Mouse (Mus musculus): Measurements from ENCODE around the gene Mybl2. TPM values are rescaled to one million over a fixed set of nuclear protein-coding genes. Genes with fewer than 3 reads are reported as not detected.

The Mybl2 gene
- total RNA-seq, 2 experiments from 2014 or later, result 0.57 to 0.79 TPM

DNA sequence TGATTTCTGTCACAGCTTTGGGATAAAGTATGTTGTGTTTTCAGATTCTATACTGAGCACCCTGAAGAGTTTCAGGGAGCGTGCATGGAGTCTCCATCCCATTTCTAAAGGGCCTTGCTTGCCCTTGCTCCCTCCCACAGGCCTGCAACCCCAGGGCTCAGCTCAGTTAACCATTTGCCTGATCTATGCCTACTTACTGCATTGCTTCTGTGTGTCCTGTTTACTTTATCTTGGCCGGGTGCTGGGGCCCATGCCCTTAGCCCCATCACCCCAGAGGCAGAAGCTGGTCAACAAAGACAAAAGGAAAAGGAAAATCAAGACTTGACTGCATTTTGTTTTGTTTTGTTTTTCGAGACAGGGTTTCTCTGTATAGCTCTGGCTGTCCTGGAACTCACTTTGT, 17.1 kb downstream of the Mybl2 start:
- no peak for DNase-seq (ENCODE audit: low spot score in 2 of 2)

DNA sequence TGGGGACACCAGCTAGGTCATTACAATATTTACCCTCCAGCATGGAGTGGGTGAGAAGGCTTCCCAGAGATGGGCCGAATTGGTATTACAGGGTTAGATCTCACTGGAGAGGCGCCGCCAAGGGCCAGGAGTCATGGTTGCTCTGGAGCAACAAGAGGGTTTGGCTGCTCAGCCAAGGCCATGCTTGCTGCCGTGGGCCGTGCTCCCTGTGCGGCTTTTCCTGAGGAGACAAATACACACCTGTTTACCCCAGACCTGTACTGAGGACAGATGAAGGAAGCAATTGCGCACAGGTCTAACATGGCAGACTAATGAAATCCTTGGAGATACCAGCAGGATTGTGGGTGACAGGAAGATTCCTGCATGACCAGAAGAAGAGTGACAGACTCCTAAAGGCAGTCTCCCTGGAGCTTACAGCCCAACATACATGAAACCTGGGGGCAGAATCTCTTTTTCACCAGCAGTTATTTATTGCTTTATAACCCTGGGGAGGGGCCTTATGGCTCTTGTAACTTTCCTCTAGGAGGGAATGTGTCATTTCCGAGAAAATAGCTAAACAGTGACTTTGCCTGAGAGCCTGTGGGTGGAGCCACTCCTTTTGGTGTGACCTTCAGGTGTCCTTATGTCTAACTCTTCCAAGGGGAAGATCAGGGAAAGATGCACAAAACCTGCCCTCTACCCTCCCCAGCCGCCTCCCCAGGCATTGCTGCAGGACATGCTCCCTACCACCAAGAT, 18.7 kb downstream of the Mybl2 start:
- no peak for DNase-seq (ENCODE audit: low spot score in 2 of 2)

DNA sequence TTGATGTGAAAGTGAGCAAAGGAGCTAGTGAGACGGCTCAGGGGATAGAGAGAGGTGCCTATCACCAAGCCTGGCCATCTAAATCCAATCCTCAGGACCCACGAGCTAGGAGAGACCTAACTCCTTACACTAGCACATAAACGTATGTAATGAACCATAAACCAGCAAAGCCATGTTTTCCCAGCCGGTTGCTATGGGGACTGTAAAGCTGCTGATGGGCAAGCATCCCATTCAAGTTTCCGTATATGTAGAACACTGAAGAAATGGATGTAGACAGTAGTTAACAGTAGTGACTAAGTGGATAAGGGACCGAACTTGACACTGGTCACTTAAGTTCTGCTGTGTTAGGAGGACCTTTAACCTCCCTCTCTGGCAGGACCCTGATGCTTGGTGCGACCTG, 19.5 kb downstream of the Mybl2 start:
- no peak for DNase-seq (ENCODE audit: low spot score in 2 of 2)

DNA sequence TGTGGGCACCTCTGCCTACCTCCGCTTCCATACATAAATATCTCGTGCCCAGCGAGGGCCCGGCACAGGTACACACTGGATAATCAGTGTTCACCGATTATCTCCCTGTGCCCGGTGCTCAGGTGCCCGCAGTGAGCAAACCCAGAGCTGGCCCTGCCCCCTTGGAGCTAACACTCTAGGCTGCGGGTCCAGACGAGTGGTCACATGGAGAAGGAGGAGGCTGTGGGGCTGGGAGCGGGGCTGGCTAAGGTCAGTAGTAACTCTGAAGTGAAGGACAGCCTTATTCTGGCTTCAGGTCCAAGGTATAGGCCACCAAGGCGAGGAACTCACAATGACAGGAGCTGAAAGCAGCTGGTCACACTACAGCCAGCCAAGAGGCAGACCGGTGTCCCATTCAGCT, 20.3 kb downstream of the Mybl2 start:
- no peak for DNase-seq (ENCODE audit: low spot score in 2 of 2)

DNA sequence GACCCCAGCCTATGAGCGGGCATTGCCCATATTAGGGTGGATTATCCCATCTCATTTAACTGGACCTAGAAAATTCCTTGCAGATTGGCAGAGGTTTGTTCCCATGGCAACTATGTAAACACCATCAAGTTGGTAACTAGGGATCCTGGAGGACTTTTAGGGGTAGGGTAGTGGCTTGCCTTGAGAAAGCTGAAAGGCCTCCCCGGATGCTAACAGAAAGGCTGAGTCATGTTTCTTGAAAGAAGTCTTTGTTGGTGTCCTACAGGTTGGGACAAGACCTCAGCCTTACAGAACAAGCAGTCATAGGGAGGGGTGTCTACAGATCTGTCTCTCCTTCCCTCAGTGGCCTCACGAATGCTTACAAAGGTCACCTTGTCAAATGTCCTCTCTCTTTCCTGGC, 20.7 kb downstream of the Mybl2 start:
- DNase-seq (ENCODE audit: low spot score in 2 of 2), result no peak

DNA sequence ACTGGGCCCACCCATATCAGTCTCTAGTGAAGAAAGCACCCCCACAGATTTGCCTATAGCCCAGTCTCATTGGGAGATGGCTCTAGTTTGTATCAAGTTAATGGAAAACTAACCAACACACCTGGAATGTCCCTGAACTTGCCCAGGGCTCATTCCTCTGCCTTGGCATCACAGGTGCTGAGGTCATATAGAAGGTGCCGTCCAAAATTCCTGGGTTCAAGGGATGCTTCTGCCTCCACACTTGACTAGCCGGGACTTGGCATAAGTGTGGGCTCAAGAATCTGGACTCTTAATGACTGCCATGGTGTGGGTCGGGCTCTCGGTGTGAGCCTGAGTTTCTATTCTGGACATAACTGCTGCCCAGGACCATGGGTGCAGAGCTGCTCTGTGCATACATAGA, 24.6 kb downstream of the Mybl2 start:
- DNase-seq (ENCODE audit: low spot score in 2 of 2), result no peak

DNA sequence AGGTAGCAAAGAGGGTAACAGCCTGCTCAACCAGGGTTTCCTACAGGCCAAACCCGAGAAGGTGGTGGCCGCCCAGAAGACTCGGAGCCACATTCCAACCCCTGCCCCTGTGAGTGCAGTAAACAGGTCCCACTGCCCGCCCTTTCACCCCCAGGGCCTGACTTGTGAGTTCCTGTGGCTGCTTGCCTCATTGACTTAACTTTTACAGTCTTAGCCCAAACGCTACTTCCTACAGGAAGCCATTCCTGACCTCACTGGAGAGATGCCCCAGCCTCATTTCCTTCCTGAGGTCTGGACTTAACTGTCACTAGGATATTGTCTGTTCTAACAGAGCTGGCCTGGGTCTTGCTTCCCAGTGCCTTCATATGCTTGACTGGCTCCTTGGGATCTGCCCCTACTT, 28.1 kb downstream of the Mybl2 start:
- DNase-seq (ENCODE audit: low spot score in 2 of 2), result no peak

DNA sequence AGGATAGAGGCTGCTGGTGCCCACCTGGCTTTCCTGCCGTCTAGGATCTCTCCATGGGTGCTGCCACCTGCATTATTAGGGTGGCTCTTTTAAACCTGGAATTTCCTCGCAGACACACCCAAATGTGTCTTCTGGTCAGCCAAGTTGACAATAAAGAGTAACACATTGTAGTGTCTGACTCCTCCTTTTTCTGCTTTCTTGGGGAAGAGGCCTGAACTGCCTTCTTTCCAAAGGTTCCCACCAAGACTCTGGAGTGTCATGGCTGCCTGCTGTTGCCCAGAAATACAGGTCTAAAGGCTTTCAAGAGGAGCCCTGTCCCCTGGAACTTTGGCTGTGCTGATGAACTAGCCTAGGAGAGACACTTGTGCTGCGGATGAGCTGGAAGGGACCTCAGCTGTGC, 30.0 kb downstream of the Mybl2 start:
- DNase-seq (ENCODE audit: low spot score in 2 of 2), result no peak

DNA sequence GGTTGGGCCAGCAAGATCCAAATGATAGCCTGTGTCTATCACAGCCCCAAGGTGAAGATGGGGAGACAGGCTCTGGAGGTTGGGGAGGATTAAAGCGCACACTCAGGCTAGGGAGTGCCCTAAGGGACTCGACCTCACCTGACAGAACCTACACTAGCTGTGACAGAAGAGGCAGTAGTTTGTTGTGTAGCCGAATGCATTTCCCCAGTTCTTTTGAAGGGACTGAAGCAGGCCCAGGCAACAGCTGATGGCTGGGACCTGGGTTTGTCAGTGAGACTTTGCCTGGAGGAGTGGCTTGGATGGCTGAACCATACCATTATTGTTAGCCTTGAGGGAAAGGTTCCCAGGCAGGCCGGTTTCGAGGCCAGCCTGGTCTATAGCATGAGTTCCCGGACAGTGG, 30.6 kb downstream of the Mybl2 start:
- DNase-seq (ENCODE audit: low spot score in 2 of 2), result no peak

DNA sequence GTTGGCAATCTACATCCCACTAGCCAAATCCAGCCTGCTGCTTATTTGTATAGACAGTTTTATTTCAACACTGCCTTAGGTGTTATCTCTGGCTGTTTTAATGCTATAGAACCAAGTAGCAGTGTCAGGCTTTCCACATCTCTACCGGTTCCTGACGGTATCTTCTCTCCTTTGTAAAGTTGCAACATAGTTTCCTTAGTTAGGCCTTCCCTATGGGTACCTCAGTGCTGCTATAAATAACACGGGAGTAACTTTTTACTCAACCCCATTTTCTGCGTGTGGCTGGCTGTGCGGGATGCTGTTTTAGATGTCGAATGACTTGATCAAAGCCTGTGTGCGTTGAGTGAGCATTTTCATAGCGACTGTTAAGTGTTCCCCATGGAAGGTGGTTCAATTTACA, 32.1 kb downstream of the Mybl2 start:
- no peak for DNase-seq (ENCODE audit: low spot score in 2 of 2)

DNA sequence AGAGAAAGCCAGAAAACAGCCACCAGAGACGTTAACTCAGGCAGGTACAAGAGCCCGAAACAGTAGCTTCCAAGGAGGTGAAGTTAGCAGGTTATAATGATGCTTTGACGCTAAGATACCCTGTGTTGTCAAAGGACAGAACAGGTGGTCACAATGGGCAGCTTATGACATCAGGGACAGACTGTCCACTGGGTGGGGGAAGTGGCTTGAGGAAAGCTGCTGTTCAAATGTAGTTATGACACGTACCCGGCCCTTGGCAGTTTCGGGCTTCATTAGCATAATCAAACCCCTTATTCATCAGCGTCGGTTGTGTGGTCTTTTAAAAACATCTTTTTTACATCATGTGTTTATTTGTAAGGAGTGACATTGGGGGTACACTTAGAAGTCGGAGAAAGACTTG, 33.2 kb downstream of the Mybl2 start, which contains the start of gene Gtsf1l:
Gtsf1l (minus strand) TSS at position 128 of the 400 bp plus-strand sequence.
- DNase-seq (ENCODE audit: low spot score in 2 of 2), result no peak

DNA sequence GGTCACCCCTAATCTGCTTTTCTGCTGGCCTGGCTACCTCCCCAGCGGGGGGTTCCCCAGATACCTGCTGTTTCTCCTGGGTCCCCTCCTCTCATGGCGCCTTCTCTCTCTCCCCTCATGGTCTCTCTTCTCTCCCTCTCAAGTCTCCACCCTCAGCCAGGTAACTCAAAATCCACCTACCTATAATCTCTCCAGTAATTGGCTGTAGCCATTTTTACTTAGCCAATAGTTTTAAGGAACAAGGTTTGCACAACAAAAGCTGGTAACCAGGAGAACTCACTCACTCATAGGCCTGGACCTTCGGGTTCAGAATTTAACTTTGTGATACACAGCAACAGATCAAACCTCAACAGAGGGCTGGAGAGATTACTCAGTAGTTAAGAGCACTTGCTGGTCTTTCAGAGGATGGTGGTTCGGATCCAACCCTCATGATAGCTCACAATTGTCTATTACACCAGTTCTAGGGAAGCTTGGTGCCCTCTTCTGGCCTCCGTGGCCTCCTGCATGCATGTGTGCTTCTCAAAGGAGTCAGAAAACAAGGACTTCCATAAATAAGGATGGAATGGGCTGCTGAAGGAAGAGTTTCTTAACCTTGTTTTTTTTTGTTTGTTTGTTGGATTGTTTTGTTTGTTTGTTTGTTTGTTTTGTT, 35.1 kb downstream of the Mybl2 start:
- no peak for DNase-seq (ENCODE audit: low spot score in 2 of 2)

DNA sequence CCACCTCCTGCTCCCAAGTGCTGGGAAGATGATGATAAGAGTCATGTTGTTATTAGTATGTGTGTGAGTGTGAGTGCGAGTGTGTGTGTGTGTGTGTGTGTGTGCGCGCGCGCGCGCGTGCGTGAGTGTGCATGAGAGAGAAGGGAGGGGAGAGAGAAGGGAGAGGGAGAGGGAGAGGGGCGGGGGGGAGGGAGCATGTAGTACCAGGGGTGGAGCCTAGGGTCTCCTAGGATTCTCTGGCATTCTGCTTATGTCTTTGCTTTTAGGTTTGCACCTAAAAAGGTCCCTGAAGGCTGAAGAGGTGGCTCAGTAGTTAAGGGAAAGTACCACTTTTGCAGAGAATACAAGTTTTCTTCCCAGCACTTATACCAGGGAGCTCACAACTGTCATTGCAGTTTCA, 40.4 kb downstream of the Mybl2 start:
- no peak for DNase-seq (ENCODE audit: low spot score in 2 of 2)

DNA sequence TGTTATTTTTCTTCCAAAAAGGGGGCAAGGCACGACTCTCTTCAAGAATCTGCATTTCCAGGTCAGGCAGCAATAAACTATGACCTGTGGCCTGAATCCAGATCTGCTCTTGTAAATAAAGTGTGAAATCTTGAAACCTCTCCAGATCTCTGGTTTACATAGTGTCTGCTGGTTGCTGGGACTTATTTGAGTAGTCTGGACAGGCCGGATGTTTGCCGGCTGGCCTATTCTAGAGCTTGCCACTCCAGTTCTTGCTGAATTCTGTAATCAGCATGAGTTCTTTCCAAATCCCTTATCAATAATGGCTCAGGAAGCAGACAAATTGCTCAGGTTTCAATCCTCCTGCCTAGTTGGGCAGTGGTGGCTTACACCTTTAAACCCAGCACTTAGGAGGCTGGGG, 41.3 kb downstream of the Mybl2 start:
- DNase-seq (ENCODE audit: low spot score in 2 of 2), result no peak

DNA sequence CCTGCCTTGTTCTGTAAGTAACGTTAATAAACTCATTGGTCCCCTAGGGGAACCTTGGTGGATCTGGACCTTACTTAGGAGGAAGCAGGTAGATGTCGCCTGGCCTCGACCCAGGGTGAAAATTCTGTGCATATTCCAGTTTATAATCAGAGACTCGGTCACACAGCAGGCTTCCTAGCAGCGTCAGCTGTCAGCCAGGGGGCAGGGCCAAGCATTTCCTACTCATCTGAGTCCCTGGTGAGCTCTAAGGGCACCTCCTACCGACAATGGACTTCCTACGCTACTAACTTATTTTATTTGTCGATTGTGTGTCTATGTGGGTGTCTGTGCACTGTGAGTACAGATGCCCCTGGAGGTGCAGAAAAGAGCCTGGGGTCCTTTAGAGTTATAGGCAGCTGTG, 45.4 kb downstream of the Mybl2 start:
- no peak for DNase-seq (ENCODE audit: low spot score in 2 of 2)

DNA sequence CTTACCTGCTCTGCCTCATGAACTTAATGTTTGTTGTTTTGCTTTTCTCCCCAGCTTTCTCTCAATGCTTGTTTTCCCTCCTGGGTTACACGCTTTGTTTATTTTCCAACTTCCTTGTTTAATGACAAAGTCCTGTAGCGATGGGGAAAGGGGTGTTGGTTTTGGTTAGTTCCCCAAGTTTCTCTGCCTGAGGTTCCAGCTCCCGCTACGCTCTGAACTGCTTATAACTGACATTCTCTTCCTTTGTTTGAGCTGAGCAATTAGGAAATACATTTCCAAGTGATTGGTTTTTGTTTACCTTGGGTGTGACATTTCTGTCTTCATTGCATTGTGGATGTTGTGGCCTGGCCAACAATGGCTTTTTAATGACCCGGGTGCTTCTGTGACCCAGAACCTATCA, 46.1 kb downstream of the Mybl2 start:
- no peak for DNase-seq (ENCODE audit: low spot score in 2 of 2)

DNA sequence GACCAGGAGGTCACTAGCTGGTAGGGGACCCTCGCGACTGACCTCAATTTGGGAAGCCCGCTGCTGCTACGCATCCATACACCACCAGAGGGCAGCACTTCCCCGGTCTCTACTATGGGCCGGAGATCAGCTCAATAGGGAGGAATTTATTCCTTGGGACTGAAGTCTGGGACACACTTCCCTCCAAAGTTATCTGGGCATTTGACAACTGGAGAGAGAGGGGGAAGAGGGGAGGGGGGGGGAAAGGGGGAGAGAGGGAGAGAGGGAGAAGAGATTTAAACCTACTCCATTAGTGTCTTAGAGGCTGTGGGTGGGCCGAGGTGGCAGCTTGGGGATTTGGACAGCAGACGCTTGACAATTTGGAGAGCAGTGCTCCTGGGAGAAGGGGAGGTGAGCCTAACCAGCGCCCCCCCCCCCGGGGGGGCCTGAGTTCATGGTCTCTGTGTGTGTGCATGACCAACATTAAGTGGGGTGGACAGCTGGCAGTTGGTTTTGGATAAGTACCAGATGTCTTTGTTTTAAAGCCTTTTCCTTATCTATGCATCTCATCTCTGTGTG, 47.2 kb downstream of the Mybl2 start:
- DNase-seq (ENCODE audit: low spot score in 2 of 2), result peak; percentile 22 to 78

DNA sequence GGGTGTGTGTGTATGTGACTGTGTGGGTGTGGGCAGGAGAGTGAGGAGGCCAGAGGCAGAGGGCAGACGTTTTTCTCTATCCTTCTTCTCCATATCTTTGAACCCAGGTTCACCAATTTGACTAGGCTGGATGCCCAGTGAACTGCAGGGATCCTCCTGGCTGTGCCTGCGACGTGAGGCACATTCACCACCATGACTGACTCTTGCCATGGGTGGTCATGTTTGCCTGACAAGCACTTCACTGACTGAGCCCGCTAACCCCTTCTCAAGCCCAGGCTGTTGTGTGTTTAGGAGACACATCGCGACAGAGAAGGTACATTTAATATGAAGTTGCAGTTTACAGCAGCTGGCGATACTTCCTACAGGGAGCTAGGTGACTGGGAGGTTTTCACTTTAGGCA, 47.7 kb downstream of the Mybl2 start:
- no peak for DNase-seq (ENCODE audit: low spot score in 2 of 2)

DNA sequence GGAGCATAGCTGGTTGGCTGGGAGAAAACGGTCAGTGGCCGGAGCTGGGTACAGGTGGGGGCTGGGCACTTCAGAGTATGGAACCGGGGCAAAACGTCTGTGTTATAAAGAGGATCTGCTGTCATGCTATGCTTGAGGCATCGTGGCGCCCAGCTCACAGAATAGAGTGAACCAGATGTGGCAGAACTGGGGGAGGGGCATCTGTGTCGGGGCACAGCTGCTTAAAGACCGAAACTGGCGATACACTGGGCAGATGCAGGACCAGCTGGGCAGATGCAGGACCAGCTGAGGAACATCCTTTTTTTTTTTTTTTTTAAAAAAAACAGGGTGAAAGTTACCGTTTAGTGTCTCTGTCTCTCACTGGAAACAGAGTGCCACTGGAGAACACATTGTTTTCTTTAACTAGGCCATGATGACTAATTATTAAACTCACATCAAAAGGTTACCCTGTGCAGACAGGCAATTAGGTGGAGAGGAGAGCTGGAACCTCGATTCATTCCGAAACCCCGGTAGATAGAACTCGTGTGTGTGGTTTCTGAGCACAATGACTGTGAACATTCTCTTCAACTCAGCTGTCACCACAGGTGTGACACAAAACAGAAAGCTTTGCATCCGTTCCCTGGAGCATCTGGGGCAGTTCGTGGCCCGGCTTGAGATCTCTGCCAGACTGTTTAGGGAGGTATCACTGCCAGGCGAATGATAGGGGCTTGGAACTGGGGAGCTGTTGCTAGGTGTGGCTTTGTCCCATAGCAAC, 48.6 kb downstream of the Mybl2 start:
- DNase-seq (ENCODE audit: low spot score in 2 of 2), result no peak

DNA sequence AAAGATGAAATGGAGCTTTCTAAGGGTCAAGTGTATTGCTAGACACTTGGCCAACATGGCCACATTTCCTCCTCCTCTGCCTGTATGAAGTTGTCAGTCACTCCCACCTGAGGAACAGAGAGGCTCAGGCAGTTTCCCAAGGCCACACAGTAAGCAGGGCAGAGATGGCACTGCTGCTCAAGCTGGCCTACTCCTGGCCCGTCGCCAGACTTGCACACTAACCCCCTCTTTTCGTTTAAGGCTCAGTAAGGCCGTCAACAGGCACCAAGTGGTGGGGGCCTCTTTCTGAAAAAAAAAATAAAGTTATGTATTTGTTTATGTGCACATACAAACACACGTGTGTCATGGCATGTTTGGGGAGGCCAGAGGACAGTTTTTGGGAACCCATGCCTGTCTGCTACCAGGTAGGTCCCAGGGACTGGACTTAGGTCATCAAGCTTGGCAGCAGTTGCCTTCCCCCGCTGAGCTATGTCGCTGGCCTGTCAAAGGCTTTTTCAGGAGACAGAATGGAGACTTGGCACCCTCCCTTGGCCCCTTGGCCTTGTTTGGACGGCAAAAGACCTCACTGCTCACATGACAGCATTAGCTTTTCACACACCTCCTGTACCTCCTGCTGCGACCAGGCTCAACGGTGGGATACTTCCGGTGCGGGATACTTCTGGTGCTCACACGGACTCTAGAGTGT, 49.7 kb downstream of the Mybl2 start:
- DNase-seq (ENCODE audit: low spot score in 2 of 2), result no peak

DNA sequence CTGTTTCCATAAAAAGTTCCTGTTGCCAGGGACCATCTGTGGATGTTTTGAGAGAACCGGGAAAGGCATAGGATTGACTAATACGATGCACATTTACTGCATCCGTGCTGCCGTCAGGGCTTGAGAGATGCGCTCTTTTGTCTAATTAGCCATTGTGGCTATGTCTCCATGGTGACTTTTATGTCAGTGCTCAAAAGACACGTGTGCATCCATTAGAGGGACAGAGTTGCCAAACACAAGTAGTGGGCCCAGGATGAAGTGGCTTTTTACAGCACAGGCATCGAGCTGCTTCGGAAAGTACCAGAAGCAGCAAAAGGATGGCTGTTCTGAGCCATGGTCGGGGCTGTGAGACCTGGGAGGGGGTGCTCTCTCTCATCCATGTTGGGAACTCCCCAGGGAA, 53.9 kb downstream of the Mybl2 start:
- DNase-seq (ENCODE audit: low spot score in 2 of 2), result no peak

DNA sequence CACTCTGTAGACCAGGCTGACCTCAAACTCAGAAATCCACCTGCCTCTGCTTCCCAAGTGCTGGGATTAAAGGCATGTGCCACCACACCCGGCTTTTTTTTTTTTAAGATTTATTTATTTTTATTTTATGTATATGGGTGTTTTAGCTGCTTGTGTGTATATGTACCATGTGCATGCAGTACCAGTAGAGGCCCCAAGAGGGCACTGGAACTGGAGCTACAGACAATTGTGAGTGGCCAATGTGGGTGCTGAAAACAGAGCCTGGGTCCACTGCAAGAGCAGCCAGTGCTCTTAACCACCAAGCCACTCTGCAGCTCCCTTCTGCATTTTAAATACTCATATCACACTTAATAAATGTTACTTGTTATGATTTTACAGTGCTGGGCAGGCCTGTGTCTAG, 56.2 kb downstream of the Mybl2 start:
- no peak for DNase-seq (ENCODE audit: low spot score in 2 of 2)

All from layer of hippocampus, adult 18-20 months (tissue).